Mouse (Mus musculus): Measurements from ENCODE around the gene Ap4b1. TPM values are rescaled to one million over a fixed set of nuclear protein-coding genes. Genes with fewer than 3 reads are reported as not detected.
A peak's percentile ranks its signal among the peaks of the same experiment; 100 is the strongest.

Gene Ap4b1
- polyA plus RNA-seq, 1 experiment from 2014 or later = 25.9 TPM

DNA sequence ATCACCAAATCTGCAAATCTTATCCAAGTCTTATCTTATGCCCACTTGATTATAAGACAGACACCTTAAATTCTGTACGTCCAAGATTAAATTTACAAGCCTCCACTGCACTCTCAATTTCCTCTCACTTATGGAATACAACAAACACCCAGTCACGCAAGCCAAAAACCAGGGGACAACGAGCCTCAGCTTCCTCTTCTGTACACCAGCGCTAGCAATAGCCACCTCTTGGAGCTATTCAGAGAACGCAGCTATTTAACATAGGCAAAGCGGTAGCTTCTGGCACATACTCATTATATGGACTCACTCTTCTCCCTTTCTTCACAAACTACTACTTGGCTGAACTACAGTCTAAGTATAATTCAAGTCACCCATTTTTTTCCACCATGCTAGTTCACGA is 30.1 kb upstream of the Ap4b1 start:
- 67% methylated on average over 7 of the region's 7 CpGs for WGBS

DNA sequence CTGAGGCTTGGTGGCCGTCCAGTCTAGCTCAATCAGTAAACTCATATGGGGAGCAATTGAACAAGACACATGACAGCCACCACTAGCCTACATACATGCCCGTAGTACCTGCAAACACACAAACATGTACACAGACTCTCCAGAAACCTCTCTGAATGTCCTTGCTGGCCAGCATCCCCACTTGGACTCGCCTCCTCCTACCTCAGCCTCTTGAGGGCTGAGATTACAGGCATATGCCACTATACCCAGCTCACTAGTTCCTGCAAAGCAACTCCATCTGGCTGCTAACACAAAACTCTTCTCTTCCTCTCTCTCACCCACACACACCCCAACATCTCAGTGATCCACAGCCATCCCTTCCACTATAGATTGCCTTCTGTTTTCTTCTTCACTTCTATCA is 29.0 kb upstream of the Ap4b1 start:
- Histone ChIP-seq H3K9ac (ENCODE audit: low read length) (no peak overlapping the region), H3K4me1 (ENCODE audit: control insufficient read depth, insufficient read depth, low read length) (no peaks in the 10 kb centered on the region), H3K4me2 (ENCODE audit: low read length) (no peak overlapping the region), H3K27me3 (replicated peaks; ENCODE audit: control insufficient read depth, insufficient read depth, low read length) (no peaks in the 10 kb centered on the region), H3K27ac (ENCODE audit: low read depth, low read length) (no peak overlapping the region), H3K4me3 (ENCODE audit: low read depth, low read length) (no peak overlapping the region), H3K9me3 (replicated peaks; ENCODE audit: control insufficient read depth, low read length) (no peaks in the 10 kb centered on the region), H3K36me3 (ENCODE audit: control insufficient read depth, insufficient read depth, low read length) (peaks cover 18% of the 10 kb centered on the region)
- no peak for DNase-seq (ENCODE audit: low spot score)
- 77% methylated on average over 3 of the region's 3 CpGs for WGBS
- ATAC-seq = no peak

More for the DNA sequence above, 30.1 kb upstream of the Ap4b1 start:
- Histone ChIP-seq H3K4me2 (ENCODE audit: low read length) (no peak overlapping the region), H3K4me1 (ENCODE audit: control insufficient read depth, insufficient read depth, low read length) (no peaks in the 10 kb centered on the region), H3K9me3 (replicated peaks; ENCODE audit: control insufficient read depth, low read length) (no peaks in the 10 kb centered on the region), H3K9ac (ENCODE audit: low read length) (no peak overlapping the region), H3K4me3 (ENCODE audit: low read depth, low read length) (no peak overlapping the region), H3K36me3 (ENCODE audit: control insufficient read depth, insufficient read depth, low read length) (peaks cover 21% of the 10 kb centered on the region), H3K27me3 (replicated peaks; ENCODE audit: control insufficient read depth, insufficient read depth, low read length) (no peaks in the 10 kb centered on the region), H3K27ac (ENCODE audit: low read depth, low read length) (no peak overlapping the region)
- ATAC-seq = no peak
- no peak for DNase-seq (ENCODE audit: low spot score)

DNA sequence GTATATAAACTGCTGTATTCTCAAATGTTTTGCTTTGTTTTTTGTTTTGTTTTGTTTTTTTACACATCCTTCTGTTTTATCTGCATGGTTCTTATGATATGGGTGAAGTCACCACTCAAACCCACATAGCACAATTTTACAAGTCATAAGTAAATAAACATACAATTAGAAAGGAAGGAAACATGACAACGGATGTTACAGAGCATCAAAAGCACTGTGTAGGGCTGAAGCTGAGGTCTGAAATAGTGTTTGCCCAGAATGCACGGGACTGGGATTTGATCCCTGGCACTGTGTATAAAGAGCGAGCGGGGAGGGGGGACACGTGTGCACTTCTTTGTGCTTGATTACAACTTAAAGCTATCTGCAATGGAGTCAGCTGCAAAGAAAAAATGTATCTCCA is 28.5 kb upstream of the Ap4b1 start:
- Histone ChIP-seq H3K36me3 (ENCODE audit: control insufficient read depth, insufficient read depth, low read length) (peaks cover 15% of the 10 kb centered on the region), H3K4me1 (ENCODE audit: control insufficient read depth, insufficient read depth, low read length) (no peaks in the 10 kb centered on the region), H3K4me2 (ENCODE audit: low read length) (no peak overlapping the region), H3K27ac (ENCODE audit: low read depth, low read length) (no peak overlapping the region), H3K9me3 (replicated peaks; ENCODE audit: control insufficient read depth, low read length) (no peaks in the 10 kb centered on the region), H3K4me3 (ENCODE audit: low read depth, low read length) (no peak overlapping the region), H3K9ac (ENCODE audit: low read length) (no peak overlapping the region), H3K27me3 (replicated peaks; ENCODE audit: control insufficient read depth, insufficient read depth, low read length) (no peaks in the 10 kb centered on the region)
- WGBS = 83% methylated on average over 5 of the region's 5 CpGs
- ATAC-seq (no peak), DNase-seq (ENCODE audit: low spot score) (no peak)

DNA sequence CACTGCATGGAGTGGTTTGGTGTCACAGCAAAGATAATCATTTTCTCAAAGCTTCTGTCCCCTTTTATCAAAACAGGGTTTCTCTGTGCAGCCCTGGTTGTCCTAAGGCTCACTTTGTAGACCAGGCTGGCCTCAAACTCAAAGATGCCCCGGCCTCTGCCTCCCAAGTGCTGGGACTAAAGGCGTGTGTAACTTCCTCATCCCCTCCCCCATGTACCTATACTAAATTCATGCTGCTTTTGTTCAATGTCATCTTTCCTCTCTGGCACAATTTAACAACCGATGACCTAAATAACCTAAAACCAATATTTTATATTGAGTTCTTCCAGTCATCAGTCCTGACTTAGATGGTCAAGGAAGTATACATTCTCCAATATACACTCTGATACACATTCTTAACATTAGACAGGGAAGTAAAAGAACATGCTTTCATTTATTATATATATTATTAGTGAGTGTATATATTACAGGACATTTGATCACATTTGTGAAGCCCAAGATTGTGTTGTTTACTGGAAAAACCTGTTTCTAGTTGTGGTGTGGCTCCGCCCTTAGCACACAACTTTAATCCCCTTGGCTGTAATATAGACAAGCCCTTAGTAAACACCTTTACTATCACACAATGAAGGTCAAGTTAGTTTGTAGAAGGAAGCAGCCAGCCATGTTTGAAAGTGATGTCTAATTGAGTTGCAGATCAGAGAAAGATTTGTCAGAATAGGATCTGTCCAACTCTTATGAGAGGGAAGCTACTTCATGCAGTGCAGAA is 26.3 kb upstream of the Ap4b1 start:
- H3K4me3 ChIP-seq (ENCODE audit: low read depth, low read length) = no peak overlapping the region
- no peak overlapping the region for H3K9ac ChIP-seq (ENCODE audit: low read length)
- H3K4me1 ChIP-seq (ENCODE audit: control insufficient read depth, insufficient read depth, low read length) = no peaks in the 10 kb centered on the region
- 0 out of 2 replicates have a peak, but pooled peaks cover 4% of the 10 kb centered on the region for H3K36me3 ChIP-seq (ENCODE audit: control insufficient read depth, insufficient read depth, low read length)
- ATAC-seq = no peak
- no peak overlapping the region for H3K27ac ChIP-seq (ENCODE audit: low read depth, low read length)
- no peaks in the 10 kb centered on the region for H3K27me3 ChIP-seq (replicated peaks; ENCODE audit: control insufficient read depth, insufficient read depth, low read length)
- 95% methylated on average over 4 of the region's 4 CpGs for WGBS
- no peak overlapping the region for H3K4me2 ChIP-seq (ENCODE audit: low read length)
- DNase-seq (ENCODE audit: low spot score) = no peak
- no peaks in the 10 kb centered on the region for H3K9me3 ChIP-seq (replicated peaks; ENCODE audit: control insufficient read depth, low read length)

DNA sequence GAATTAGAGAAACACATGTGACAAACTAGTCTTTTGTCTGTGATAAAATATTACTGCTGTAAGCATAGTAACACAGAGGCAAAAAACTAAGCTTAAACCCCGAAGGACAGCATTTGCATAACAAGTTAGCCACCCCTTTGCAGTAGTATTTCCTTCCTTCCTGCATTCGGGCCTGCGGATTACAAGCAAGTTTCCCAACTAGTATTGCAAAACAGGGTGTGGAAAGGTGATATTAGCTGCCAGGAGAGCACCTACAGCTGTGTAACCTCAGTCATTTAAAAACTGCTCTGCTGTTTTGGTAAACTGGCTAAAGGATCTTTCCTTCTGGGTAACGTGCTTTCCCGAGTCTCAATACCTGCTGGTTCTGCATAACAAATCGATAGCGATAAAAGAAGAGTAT is 22.1 kb upstream of the Ap4b1 start:
- Histone ChIP-seq H3K36me3 (ENCODE audit: control insufficient read depth, insufficient read depth, low read length) (no peaks in the 10 kb centered on the region), H3K4me2 (ENCODE audit: low read length) (no peak overlapping the region), H3K27ac (ENCODE audit: low read depth, low read length) (no peak overlapping the region), H3K4me1 (ENCODE audit: control insufficient read depth, insufficient read depth, low read length) (peaks cover 17% of the 10 kb centered on the region), H3K9ac (ENCODE audit: low read length) (no peak overlapping the region), H3K9me3 (replicated peaks; ENCODE audit: control insufficient read depth, low read length) (no peaks in the 10 kb centered on the region), H3K4me3 (ENCODE audit: low read depth, low read length) (no peak overlapping the region), H3K27me3 (replicated peaks; ENCODE audit: control insufficient read depth, insufficient read depth, low read length) (no peaks in the 10 kb centered on the region)
- DNase-seq (ENCODE audit: low spot score) (no peak), ATAC-seq (no peak)
- 66% methylated on average over 7 of the region's 7 CpGs for WGBS

DNA sequence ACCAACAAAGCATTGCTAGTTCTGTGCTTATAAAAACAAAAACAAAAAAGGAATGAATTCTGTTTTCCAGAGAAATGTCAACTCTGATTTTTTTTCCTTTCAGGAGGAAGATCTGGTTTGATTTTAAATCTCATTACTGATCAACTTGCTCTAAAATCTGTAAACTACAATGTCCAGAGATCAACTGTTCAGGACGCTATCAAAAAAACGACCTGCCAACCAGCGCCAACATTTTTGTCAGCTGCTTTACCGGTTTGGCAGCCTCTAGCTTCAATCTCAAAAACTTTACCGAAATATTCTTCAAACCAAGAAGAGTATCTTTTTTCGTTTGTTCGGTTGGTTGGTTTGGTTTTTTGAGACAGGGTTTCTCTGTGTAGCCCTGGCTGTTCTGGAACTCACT is 20.2 kb upstream of the Ap4b1 start:
- DNase-seq (ENCODE audit: low spot score) = no peak
- no peak overlapping the region for H3K4me3 ChIP-seq (ENCODE audit: low read depth, low read length)
- 83% methylated on average over 7 of the region's 7 CpGs for WGBS

DNA sequence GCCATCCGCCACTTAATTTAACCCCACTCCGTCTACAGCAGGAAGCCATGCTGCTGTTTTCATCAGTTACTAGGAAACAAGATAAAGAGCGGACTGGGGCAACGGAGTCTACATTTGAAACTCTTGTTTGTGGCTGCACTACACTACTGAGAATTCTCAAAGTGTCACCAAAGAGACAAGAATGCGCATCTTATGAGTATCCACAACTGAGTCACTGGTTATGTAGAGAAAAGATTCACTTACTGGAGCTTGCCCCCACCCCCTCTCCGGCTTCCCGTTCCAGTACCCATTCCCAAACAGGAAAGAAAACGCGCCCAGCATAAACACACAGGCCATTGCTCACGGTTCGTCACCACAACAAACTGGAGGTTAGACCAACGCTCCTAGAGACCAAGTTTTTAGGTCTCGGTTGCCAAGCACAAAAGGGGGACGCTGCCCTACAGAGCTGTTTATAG is 19.4 kb upstream of the Ap4b1 start:
- peak overlapping the region; percentile 96 for H3K9ac ChIP-seq (ENCODE audit: low read length)
- H3K4me1 ChIP-seq (ENCODE audit: control insufficient read depth, insufficient read depth, low read length) = peaks cover 17% of the 10 kb centered on the region
- no peaks in the 10 kb centered on the region for H3K27me3 ChIP-seq (replicated peaks; ENCODE audit: control insufficient read depth, insufficient read depth, low read length)
- no peaks in the 10 kb centered on the region for H3K9me3 ChIP-seq (replicated peaks; ENCODE audit: control insufficient read depth, low read length)
- ATAC-seq = no peak
- no peaks in the 10 kb centered on the region for H3K36me3 ChIP-seq (ENCODE audit: control insufficient read depth, insufficient read depth, low read length)
- peak overlapping the region; percentile 87; the same call in 1 of the 2 replicates for H3K27ac ChIP-seq (ENCODE audit: low read depth, low read length)
- H3K4me3 ChIP-seq (ENCODE audit: low read depth, low read length) = peak overlapping the region; percentile 93
- 3% methylated on average over 14 of the region's 14 CpGs for WGBS
- DNase-seq (ENCODE audit: low spot score) = peak; percentile 29
- peak overlapping the region; percentile 87 for H3K4me2 ChIP-seq (ENCODE audit: low read length)

More for the DNA sequence above, 20.2 kb upstream of the Ap4b1 start:
- Histone ChIP-seq H3K9me3 (replicated peaks; ENCODE audit: control insufficient read depth, low read length) (no peaks in the 10 kb centered on the region), H3K4me1 (ENCODE audit: control insufficient read depth, insufficient read depth, low read length) (peaks cover 17% of the 10 kb centered on the region), H3K27me3 (replicated peaks; ENCODE audit: control insufficient read depth, insufficient read depth, low read length) (no peaks in the 10 kb centered on the region), H3K36me3 (ENCODE audit: control insufficient read depth, insufficient read depth, low read length) (no peaks in the 10 kb centered on the region), H3K27ac (ENCODE audit: low read depth, low read length) (no peak overlapping the region), H3K4me2 (ENCODE audit: low read length) (peak overlapping the region; percentile 87), H3K9ac (ENCODE audit: low read length) (no peak overlapping the region)
- no peak for ATAC-seq

DNA sequence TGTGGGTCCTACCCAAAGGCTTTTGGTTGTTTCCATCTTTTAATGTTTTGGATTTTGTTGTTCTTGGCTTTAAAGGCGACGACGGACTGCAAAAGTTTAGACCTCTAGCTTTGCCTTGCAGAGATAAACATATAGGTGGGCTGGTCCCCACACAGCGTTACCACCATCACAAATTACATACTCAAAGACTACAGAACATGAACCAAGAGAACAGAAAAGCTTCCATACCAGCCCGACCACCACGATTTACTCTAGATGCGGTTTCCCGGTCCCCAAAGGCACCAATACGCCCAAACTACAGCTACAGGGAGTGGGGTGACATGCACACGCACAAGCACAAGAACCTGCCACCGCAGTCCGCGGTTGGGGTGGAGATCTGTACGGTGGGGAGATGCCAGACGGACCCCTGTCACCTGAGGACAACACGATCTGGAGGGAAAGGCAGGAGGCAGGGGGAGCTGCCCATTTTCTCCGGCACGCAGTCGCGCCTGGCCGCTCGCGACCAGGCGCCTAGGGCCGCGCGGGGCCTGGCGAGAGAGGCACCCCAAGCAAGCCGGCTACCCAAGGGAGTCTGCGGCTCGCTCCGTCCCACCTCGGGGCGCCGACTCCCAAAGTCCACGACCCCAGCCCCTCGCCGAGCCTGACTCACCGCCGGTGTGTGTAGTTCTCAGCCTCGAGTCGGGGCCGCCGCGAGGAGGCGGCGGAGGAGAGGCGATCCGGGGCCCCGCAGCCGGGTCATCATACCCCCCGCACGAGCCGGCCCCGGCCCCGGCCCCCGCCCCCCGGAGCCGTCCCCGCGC is 18.8 kb upstream of the Ap4b1 start:
- H3K4me1 ChIP-seq (ENCODE audit: control insufficient read depth, insufficient read depth, low read length) = peaks cover 17% of the 10 kb centered on the region
- H3K9ac ChIP-seq (ENCODE audit: low read length) = peak overlapping the region; percentile 96
- H3K4me2 ChIP-seq (ENCODE audit: low read length) = peak overlapping the region; percentile 87
- peak overlapping the region; percentile 93 for H3K4me3 ChIP-seq (ENCODE audit: low read depth, low read length)
- H3K36me3 ChIP-seq (ENCODE audit: control insufficient read depth, insufficient read depth, low read length) = no peaks in the 10 kb centered on the region
- ATAC-seq (peak; percentile 84), DNase-seq (ENCODE audit: low spot score) (peak; percentile 24)
- no peaks in the 10 kb centered on the region for H3K9me3 ChIP-seq (replicated peaks; ENCODE audit: control insufficient read depth, low read length)
- WGBS = under 1% methylated on average over 52 of the region's 61 CpGs
- H3K27ac ChIP-seq (ENCODE audit: low read depth, low read length) = peak overlapping the region; percentile 87
- no peaks in the 10 kb centered on the region for H3K27me3 ChIP-seq (replicated peaks; ENCODE audit: control insufficient read depth, insufficient read depth, low read length)

All from forebrain, embryonic 14.5 days (tissue).